Mouse (Mus musculus): ENCODE results near the gene Gm45713.

- peak; percentile 75 for TF ChIP-seq CTCF (IDR thresholded peaks at IDR 0.05; ENCODE audit: control insufficient read depth, insufficient read depth, insufficient read length)
- no peak for TF ChIP-seq MYOG (IDR thresholded peaks at IDR 0.05; ENCODE audit: control insufficient read depth, extremely low read depth, insufficient read length)
- peak; percentile 89 for TF ChIP-seq USF1 (IDR thresholded peaks at IDR 0.05; ENCODE audit: low read depth)
- TF ChIP-seq MAX (IDR thresholded peaks at IDR 0.05), result peak; percentile 96
These were observed 7.3 kb downstream of the Gm45713 start, which contains the start of gene Rpl13a for GRCm38 (mm10) chr7:45128624-45129246.
